Mouse (Mus musculus) brain, embryonic 14.5 days (tissue): Measurements from ENCODE around the gene Hpse2.

Experiments used
- CTCF ChIP-seq: fragments of 200-500 bp; IDR thresholded peaks from 2 replicates; pipeline ENCODE4 v1.5.1; 2012; ENCODE audit warnings: inconsistent platforms, mild to moderate bottlenecking, moderate library complexity, borderline replicate concordance; ENCODE audit not compliant: insufficient read depth, insufficient read length; ENCODE audit errors: extremely low read depth
- POLR2A ChIP-seq: fragments of 200-500 bp; IDR thresholded peaks from 2 replicates; pipeline ENCODE4 v1.6.1; 2012; ENCODE audit warnings: mild to moderate bottlenecking, inconsistent platforms, borderline replicate concordance; ENCODE audit not compliant: poor library complexity, insufficient read depth, insufficient read length, severe bottlenecking; ENCODE audit errors: extremely low read depth

DNA sequence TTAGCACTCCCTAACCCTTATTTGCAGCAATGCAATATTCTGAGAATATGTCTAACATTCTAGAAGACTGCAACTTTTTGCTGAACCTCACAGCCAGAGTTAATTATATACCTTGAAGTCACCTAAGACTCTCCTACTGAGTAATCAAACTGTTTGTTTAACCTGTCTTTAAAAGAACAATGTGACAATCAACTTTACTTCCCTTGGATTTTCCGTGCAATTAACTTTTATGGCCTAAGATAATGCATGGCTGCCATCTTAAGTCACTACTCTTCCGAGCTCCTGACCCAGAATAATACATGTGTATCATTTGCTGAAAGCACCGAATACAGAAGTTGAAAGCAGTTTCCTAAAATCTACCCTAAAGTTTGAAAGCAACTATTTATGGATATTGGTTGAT lies 407.6 kb downstream of the Hpse2 start:
- no peak for TF ChIP-seq POLR2A
- TF ChIP-seq CTCF, result no peak
